Mouse (Mus musculus): Measurements from ENCODE around the gene Atp2b1. TPM values are rescaled to one million over a fixed set of nuclear protein-coding genes. Genes with fewer than 3 reads are reported as not detected.

Gene Atp2b1
- polyA plus RNA-seq, 1 experiment from 2014 or later, result 93.6 TPM

GRCm38 (mm10) chr10:99012086-99012485 is 97.9 kb downstream of the Atp2b1 start:
- no peaks in the 10 kb centered on the region for H3K9me3 ChIP-seq
- no peak overlapping the region for H3K4me2 ChIP-seq
- no peaks in the 10 kb centered on the region for H3K27me3 ChIP-seq
- no peak overlapping the region for H3K9ac ChIP-seq
- ATAC-seq (ENCODE audit: low FRiP score), result no peak
- no peaks in the 10 kb centered on the region for H3K4me1 ChIP-seq
- WGBS, result 93% methylated on average over 5 of the region's 5 CpGs
- H3K36me3 ChIP-seq (replicated peaks), result peaks cover 19% of the 10 kb centered on the region
- H3K4me3 ChIP-seq (replicated peaks), result no peak overlapping the region
- H3K27ac ChIP-seq, result no peak overlapping the region

GRCm38 (mm10) chr10:99014737-99015136 is 100.5 kb downstream of the Atp2b1 start:
- Histone ChIP-seq H3K4me3 (replicated peaks) (no peak overlapping the region), H3K4me2 (no peak overlapping the region), H3K9ac (no peak overlapping the region), H3K36me3 (replicated peaks) (peaks cover 25% of the 10 kb centered on the region), H3K27ac (no peak overlapping the region), H3K27me3 (no peaks in the 10 kb centered on the region), H3K9me3 (no peaks in the 10 kb centered on the region), H3K4me1 (no peaks in the 10 kb centered on the region)
- 95% methylated on average over 13 of the region's 13 CpGs for WGBS
- ATAC-seq (ENCODE audit: low FRiP score), result no peak

GRCm38 (mm10) chr10:99016996-99017395 is 102.8 kb downstream of the Atp2b1 start:
- Histone ChIP-seq H3K27ac (no peak overlapping the region), H3K9me3 (no peaks in the 10 kb centered on the region), H3K4me2 (no peak overlapping the region), H3K36me3 (replicated peaks) (peaks cover 19% of the 10 kb centered on the region), H3K4me3 (replicated peaks) (no peak overlapping the region), H3K27me3 (no peaks in the 10 kb centered on the region), H3K4me1 (no peaks in the 10 kb centered on the region), H3K9ac (no peak overlapping the region)
- WGBS, result 89% methylated on average over 5 of the region's 5 CpGs
- no peak for ATAC-seq (ENCODE audit: low FRiP score)

GRCm38 (mm10) chr10:99027462-99027861 is 113.3 kb downstream of the Atp2b1 start:
- Histone ChIP-seq H3K9me3 (no peaks in the 10 kb centered on the region), H3K27ac (no peak overlapping the region), H3K4me1 (no peaks in the 10 kb centered on the region), H3K4me2 (no peak overlapping the region), H3K4me3 (replicated peaks) (no peak overlapping the region), H3K9ac (no peak overlapping the region), H3K36me3 (replicated peaks) (no peaks in the 10 kb centered on the region), H3K27me3 (no peaks in the 10 kb centered on the region)
- ATAC-seq (ENCODE audit: low FRiP score), result no peak
- WGBS, result 91% methylated on average over 5 of the region's 5 CpGs

GRCm38 (mm10) chr10:99029844-99030243 is 115.6 kb downstream of the Atp2b1 start:
- Histone ChIP-seq H3K27me3 (no peaks in the 10 kb centered on the region), H3K36me3 (replicated peaks) (no peaks in the 10 kb centered on the region), H3K27ac (no peak overlapping the region), H3K4me2 (no peak overlapping the region), H3K4me1 (no peaks in the 10 kb centered on the region), H3K4me3 (replicated peaks) (no peak overlapping the region), H3K9ac (no peak overlapping the region), H3K9me3 (no peaks in the 10 kb centered on the region)
- ATAC-seq (ENCODE audit: low FRiP score), result no peak
- 91% methylated on average over 7 of the region's 7 CpGs for WGBS

- no peak for ATAC-seq (ENCODE audit: low FRiP score)
- H3K4me3 ChIP-seq (replicated peaks), result no peak overlapping the region
- H3K9ac ChIP-seq, result no peak overlapping the region
- H3K36me3 ChIP-seq (replicated peaks), result no peaks in the 10 kb centered on the region
- H3K27ac ChIP-seq, result no peak overlapping the region
- no peaks in the 10 kb centered on the region for H3K4me1 ChIP-seq
- 91% methylated on average over 15 of the region's 15 CpGs for WGBS
- H3K4me2 ChIP-seq, result no peak overlapping the region
- no peaks in the 10 kb centered on the region for H3K9me3 ChIP-seq
- no peaks in the 10 kb centered on the region for H3K27me3 ChIP-seq
These were observed 119.9 kb downstream of the Atp2b1 start for GRCm38 (mm10) chr10:99033830-99034828.

- no peaks in the 10 kb centered on the region for H3K27me3 ChIP-seq
- H3K4me1 ChIP-seq, result no peaks in the 10 kb centered on the region
- 92% methylated on average over 21 of the region's 21 CpGs for WGBS
- no peak overlapping the region for H3K27ac ChIP-seq
- no peak overlapping the region for H3K9ac ChIP-seq
- H3K36me3 ChIP-seq (replicated peaks), result no peaks in the 10 kb centered on the region
- H3K4me2 ChIP-seq, result no peak overlapping the region
- no peak overlapping the region for H3K4me3 ChIP-seq (replicated peaks)
- ATAC-seq (ENCODE audit: low FRiP score), result no peak
- no peaks in the 10 kb centered on the region for H3K9me3 ChIP-seq
These were observed 123.2 kb downstream of the Atp2b1 start for GRCm38 (mm10) chr10:99037185-99038065.

GRCm38 (mm10) chr10:99038866-99039265 is 124.7 kb downstream of the Atp2b1 start:
- no peaks in the 10 kb centered on the region for H3K4me1 ChIP-seq
- no peaks in the 10 kb centered on the region for H3K9me3 ChIP-seq
- H3K27ac ChIP-seq, result no peak overlapping the region
- no peaks in the 10 kb centered on the region for H3K27me3 ChIP-seq
- no peaks in the 10 kb centered on the region for H3K36me3 ChIP-seq (replicated peaks)
- no peak overlapping the region for H3K4me3 ChIP-seq (replicated peaks)
- no peak overlapping the region for H3K4me2 ChIP-seq
- no peak for ATAC-seq (ENCODE audit: low FRiP score)
- 95% methylated on average over 3 of the region's 3 CpGs for WGBS
- no peak overlapping the region for H3K9ac ChIP-seq

GRCm38 (mm10) chr10:99040171-99040570 is 126.0 kb downstream of the Atp2b1 start:
- no peaks in the 10 kb centered on the region for H3K4me1 ChIP-seq
- 93% methylated on average over 5 of the region's 5 CpGs for WGBS

GRCm38 (mm10) chr10:99046756-99047550 is 132.7 kb downstream of the Atp2b1 start:
- Histone ChIP-seq H3K9ac (no peak overlapping the region), H3K27ac (no peak overlapping the region), H3K4me3 (replicated peaks) (no peak overlapping the region), H3K9me3 (no peaks in the 10 kb centered on the region), H3K36me3 (replicated peaks) (no peaks in the 10 kb centered on the region), H3K4me1 (no peaks in the 10 kb centered on the region), H3K27me3 (no peaks in the 10 kb centered on the region), H3K4me2 (no peak overlapping the region)
- ATAC-seq (ENCODE audit: low FRiP score), result no peak
- 90% methylated on average over 5 of the region's 5 CpGs for WGBS

More at GRCm38 (mm10) chr10:99040171-99040570, 126.0 kb downstream of the Atp2b1 start:
- H3K36me3 ChIP-seq (replicated peaks), result no peaks in the 10 kb centered on the region
- H3K9me3 ChIP-seq, result no peaks in the 10 kb centered on the region
- no peak overlapping the region for H3K9ac ChIP-seq
- no peak overlapping the region for H3K27ac ChIP-seq
- no peak for ATAC-seq (ENCODE audit: low FRiP score)
- no peak overlapping the region for H3K4me3 ChIP-seq (replicated peaks)
- no peaks in the 10 kb centered on the region for H3K27me3 ChIP-seq
- H3K4me2 ChIP-seq, result no peak overlapping the region

GRCm38 (mm10) chr10:99047551-99047940 is 133.3 kb downstream of the Atp2b1 start:
- Histone ChIP-seq H3K4me1 (no peaks in the 10 kb centered on the region), H3K9me3 (no peaks in the 10 kb centered on the region), H3K4me3 (replicated peaks) (no peak overlapping the region), H3K36me3 (replicated peaks) (no peaks in the 10 kb centered on the region), H3K27ac (no peak overlapping the region), H3K4me2 (no peak overlapping the region), H3K9ac (no peak overlapping the region), H3K27me3 (no peaks in the 10 kb centered on the region)
- ATAC-seq (ENCODE audit: low FRiP score), result no peak
- 88% methylated on average over 4 of the region's 4 CpGs for WGBS

- no peak for ATAC-seq (ENCODE audit: low FRiP score)
- WGBS, result 92% methylated on average over 7 of the region's 7 CpGs
- Histone ChIP-seq H3K4me2 (no peak overlapping the region), H3K27ac (no peak overlapping the region), H3K9ac (no peak overlapping the region), H3K27me3 (no peaks in the 10 kb centered on the region), H3K9me3 (no peaks in the 10 kb centered on the region), H3K4me3 (replicated peaks) (no peak overlapping the region), H3K36me3 (replicated peaks) (no peaks in the 10 kb centered on the region), H3K4me1 (no peaks in the 10 kb centered on the region)
These were observed 135.9 kb downstream of the Atp2b1 start for GRCm38 (mm10) chr10:99050093-99050492.
